Mouse (Mus musculus) stomach, embryonic 14.5 days (tissue): ENCODE measurements around the gene Pbp2. TPM values are rescaled to one million over a fixed set of nuclear protein-coding genes. Genes with fewer than 3 reads are reported as not detected.

Source experiments
- ATAC-seq: fragments of 200-750 bp; cut with Nextera tagmentation; 2 replicates; pipeline ENCODE4 v1.8.0; 2017; ENCODE audit warnings: low read depth, moderate TSS enrichment; ENCODE audit not compliant: insufficient number of reproducible peaks, insufficient read depth, low FRiP score
- H3K27ac ChIP-seq: fragments of 300-500 bp; sonication (generic); 2 replicates; pipeline ENCODE4 v1.5.1; 2014; ENCODE audit warnings: mild to moderate bottlenecking, low read length, moderate library complexity, mixed read lengths
- H3K27me3 ChIP-seq: fragments of 300-500 bp; sonication (generic); 2 replicates; pipeline ENCODE4 v1.6.1; 2014; ENCODE audit warnings: low read length, control low read depth, mixed read lengths; ENCODE audit not compliant: control insufficient read depth, insufficient read depth
- H3K36me3 ChIP-seq: fragments of 300-500 bp; sonication (generic); 2 replicates; pipeline ENCODE4 v1.6.1; 2014; ENCODE audit warnings: mild to moderate bottlenecking, control low read depth, low read length, moderate library complexity, mixed read lengths; ENCODE audit not compliant: control insufficient read depth, insufficient read depth
- H3K4me1 ChIP-seq: fragments of 300-500 bp; sonication (generic); 2 replicates; pipeline ENCODE4 v1.6.1; 2014; ENCODE audit warnings: low read length, control low read depth, mixed read lengths; ENCODE audit not compliant: control insufficient read depth, insufficient read depth
- H3K4me2 ChIP-seq: fragments of 300-500 bp; sonication (generic); replicated peaks from 2 replicates; pipeline ENCODE4 v1.6.1; 2014; ENCODE audit warnings: low read depth, low read length, control low read depth
- H3K4me3 ChIP-seq: fragments of 300-500 bp; sonication (generic); 2 replicates; pipeline ENCODE4 v1.5.1; 2014; ENCODE audit warnings: low read depth, low read length, control low read depth
- H3K9ac ChIP-seq: fragments of 300-500 bp; sonication (generic); replicated peaks from 2 replicates; pipeline ENCODE4 v1.6.1; 2014; ENCODE audit warnings: low read depth, mild to moderate bottlenecking, control low read depth, low read length, moderate library complexity, mixed read lengths
- H3K9me3 ChIP-seq: fragments of 300-500 bp; sonication (generic); 2 replicates; pipeline ENCODE4 v1.6.1; 2016; ENCODE audit warnings: low read depth, low read length, control low read depth; ENCODE audit not compliant: control insufficient read depth
- WGBS: fragments of 180-500 bp; shearing (Covaris S2); extraction: QIAGEN DNeasy Blood & Tissue Kit; methylation state at CpG from one replicate; pipeline ENCODE4 v1.1.7; 2014; 5-methylcytosine and 5-hydroxymethylcytosine counted together
- polyA plus RNA-seq: library from polyadenylated mRNA; unstranded; fragments of >200 nt; fragmentation: Nextera tagmentation; extraction: Ambion mirVana; gene quantifications from 2 replicates; pipeline ENCODE4 v1.2.1, GENCODE M21; 2014

The Pbp2 gene
- polyA plus RNA-seq, 1 experiment from 2014 or later: not detected

DNA sequence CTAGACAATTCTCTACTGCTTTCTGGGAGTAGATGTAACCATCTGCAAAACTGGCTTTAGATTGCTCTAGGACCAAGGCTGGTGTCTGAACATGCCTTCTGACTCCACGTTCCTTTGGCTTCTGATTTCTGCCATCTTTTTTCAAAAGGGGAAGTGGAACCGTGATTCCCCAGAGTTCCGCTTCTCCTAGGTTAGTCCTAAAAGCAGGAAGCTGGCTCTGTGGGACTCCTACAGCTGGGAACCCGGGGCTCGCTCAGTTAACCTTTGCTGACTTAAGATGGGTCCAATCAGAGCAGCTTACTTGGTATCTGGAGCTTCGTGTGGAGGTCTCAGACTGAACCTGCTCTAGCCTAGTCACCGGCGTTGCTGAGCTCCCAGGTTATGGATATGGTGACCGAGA lies 49.1 kb downstream of the Pbp2 start:
- Histone ChIP-seq H3K9me3 (no peaks in the 10 kb centered on the region), H3K27me3 (no peaks in the 10 kb centered on the region), H3K9ac (no peak overlapping the region), H3K36me3 (no peaks in the 10 kb centered on the region), H3K4me3 (no peak overlapping the region), H3K4me1 (no peaks in the 10 kb centered on the region), H3K27ac (no peak overlapping the region), H3K4me2 (no peak overlapping the region)
- no peak for ATAC-seq
- WGBS: 88% methylated on average over 9 of the region's 9 CpGs

DNA sequence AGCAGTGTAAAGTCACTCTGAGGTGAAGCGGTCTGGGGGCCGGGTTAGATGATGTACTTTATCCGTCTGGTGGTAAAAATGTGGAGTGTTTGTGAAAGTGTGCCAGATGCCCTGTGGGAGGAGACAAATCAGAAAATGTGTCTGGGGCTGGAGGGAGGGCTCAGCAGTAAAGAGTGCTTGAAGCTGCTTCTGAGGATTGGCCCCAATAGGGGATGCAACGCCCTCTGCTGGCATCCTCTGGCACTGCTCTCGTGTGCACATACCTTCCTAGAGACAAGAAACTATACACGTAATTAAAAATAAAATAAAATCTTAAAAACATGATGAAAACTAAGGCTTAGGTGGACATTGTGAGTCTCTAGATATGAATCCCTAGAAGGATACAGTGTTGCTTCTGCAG lies 49.8 kb downstream of the Pbp2 start:
- no peaks in the 10 kb centered on the region for H3K36me3 ChIP-seq
- H3K4me2 ChIP-seq: no peak overlapping the region
- H3K9me3 ChIP-seq: peaks cover 3% of the 10 kb centered on the region; the same call in 1 of the 2 replicates
- H3K27ac ChIP-seq: no peak overlapping the region
- H3K4me3 ChIP-seq: no peak overlapping the region
- 89% methylated on average over 6 of the region's 6 CpGs for WGBS
- no peak overlapping the region for H3K9ac ChIP-seq
- no peaks in the 10 kb centered on the region for H3K4me1 ChIP-seq
- no peak for ATAC-seq
- H3K27me3 ChIP-seq: no peaks in the 10 kb centered on the region

Other genes starting within 250 kb of the Pbp2 start
- 15.2 and 17.0 TPM in 2 replicates for gene Gprc5a, start 244.8 kb downstream of the Pbp2 start, polyA plus RNA-seq
- not detected in 2 replicates for gene Gprc5d, start 192.1 kb downstream of the Pbp2 start, polyA plus RNA-seq
- gene Fam234b, start 112.4 kb downstream of the Pbp2 start, polyA plus RNA-seq: 26.2 and 28.8 TPM in 2 replicates
- 9.6 and 14.3 TPM in 2 replicates for gene Hebp1, start 112.4 kb downstream of the Pbp2 start, polyA plus RNA-seq
- gene Gsg1, start 56.1 kb downstream of the Pbp2 start, polyA plus RNA-seq: 0.65 and 0.95 TPM in 2 replicates
- 28.8 and 32.1 TPM in 2 replicates for gene Emp1, start 52.1 kb upstream of the Pbp2 start, polyA plus RNA-seq